Mouse (Mus musculus) bone marrow, adult 2 months (tissue): Measurements from ENCODE around the gene Nfkbie.

Experiments used
- CTCF ChIP-seq: fragments of 200-500 bp; IDR thresholded peaks from 2 replicates; pipeline ENCODE4 v1.5.1; 2011; ENCODE audit warnings: low read length, control low read depth; ENCODE audit not compliant: control insufficient read depth, insufficient read depth
- POLR2A ChIP-seq: fragments of 200-500 bp; IDR thresholded peaks from 2 replicates; pipeline ENCODE4 v1.6.1; 2011; ENCODE audit warnings: low read depth, mild to moderate bottlenecking, control low read depth, low read length, borderline replicate concordance; ENCODE audit not compliant: control insufficient read depth

DNA sequence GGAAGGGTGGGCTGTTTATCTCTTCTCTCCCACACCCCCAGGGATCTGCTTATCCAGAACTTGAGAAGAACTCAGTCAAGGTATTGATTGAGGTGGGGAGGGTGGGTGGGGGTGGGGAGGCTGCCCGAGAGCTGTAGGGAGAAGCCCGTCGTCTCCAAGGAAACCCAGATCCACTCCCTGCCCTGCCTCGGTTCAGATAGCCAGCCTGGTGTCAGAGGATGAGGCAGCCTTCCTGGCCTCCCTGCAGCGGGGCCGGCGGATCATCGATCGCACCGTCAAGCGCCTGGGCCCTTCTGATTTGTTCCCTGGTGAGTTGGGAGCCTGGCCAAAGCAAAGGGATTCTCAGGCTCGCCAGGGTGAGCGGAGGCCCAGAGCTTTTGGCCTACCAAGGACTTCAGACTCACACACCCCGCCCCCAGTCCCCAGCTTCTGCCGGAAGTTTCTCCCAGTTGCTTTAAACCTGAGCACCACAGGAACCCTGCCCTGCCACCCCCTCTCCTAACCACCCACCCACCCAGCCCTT, 40.2 kb upstream of the Nfkbie start:
- TF ChIP-seq POLR2A (no peak), CTCF (no peak)
